Mouse (Mus musculus): ENCODE data around the gene Pagr1b.

The Pagr1b gene

GRCm38 (mm10) chr7:126996449-126996848 is 19.8 kb downstream of the Pagr1b start:
- DNase-seq (ENCODE audit: low spot score) = no peak

GRCm38 (mm10) chr7:126988816-126989215 is 27.5 kb downstream of the Pagr1b start:
- DNase-seq (ENCODE audit: low spot score) = no peak

- peak; percentile 34 for DNase-seq (ENCODE audit: low spot score)
Measured at GRCm38 (mm10) chr7:126986319-126986718, 30.0 kb downstream of the Pagr1b start.

- DNase-seq (ENCODE audit: low spot score) = no peak
Measured at GRCm38 (mm10) chr7:126984667-126985444, 31.4 kb downstream of the Pagr1b start.

- DNase-seq (ENCODE audit: low spot score) = no peak
Measured at GRCm38 (mm10) chr7:126983113-126983512, 33.2 kb downstream of the Pagr1b start.

GRCm38 (mm10) chr7:126982054-126982453 is 34.2 kb downstream of the Pagr1b start:
- no peak for DNase-seq (ENCODE audit: low spot score)

GRCm38 (mm10) chr7:126981601-126982000 is 34.7 kb downstream of the Pagr1b start:
- DNase-seq (ENCODE audit: low spot score) = no peak

GRCm38 (mm10) chr7:126978841-126979240 is 37.4 kb downstream of the Pagr1b start:
- DNase-seq (ENCODE audit: low spot score) = peak; percentile 46

GRCm38 (mm10) chr7:126976878-126977459 is 39.3 kb downstream of the Pagr1b start:
- no peak for DNase-seq (ENCODE audit: low spot score)

- DNase-seq (ENCODE audit: low spot score) = peak; percentile 93
Measured at GRCm38 (mm10) chr7:126975950-126976866, 40.1 kb downstream of the Pagr1b start, which contains the start of gene Cdiptos. TSS of gene Cdiptos (minus strand) at chr7:126976098.

- DNase-seq (ENCODE audit: low spot score) = no peak
Measured at GRCm38 (mm10) chr7:126975893-126975949, 40.6 kb downstream of the Pagr1b start, which contains the start of gene Cdipt. TSS of gene Cdipt (plus strand) at chr7:126975914.

- no peak for DNase-seq (ENCODE audit: low spot score)
Measured at GRCm38 (mm10) chr7:126975493-126975892, 40.8 kb downstream of the Pagr1b start.

- no peak for DNase-seq (ENCODE audit: low spot score)
Measured at GRCm38 (mm10) chr7:126967361-126967760, 48.9 kb downstream of the Pagr1b start.

- no peak for DNase-seq (ENCODE audit: low spot score)
Measured at GRCm38 (mm10) chr7:126965568-126965967, 50.7 kb downstream of the Pagr1b start.

- no peak for DNase-seq (ENCODE audit: low spot score)
Measured at GRCm38 (mm10) chr7:126963548-126964286, 52.6 kb downstream of the Pagr1b start.

- no peak for DNase-seq (ENCODE audit: low spot score)
Measured at GRCm38 (mm10) chr7:126961965-126962364, 54.3 kb downstream of the Pagr1b start.

- no peak for DNase-seq (ENCODE audit: low spot score)
Measured at GRCm38 (mm10) chr7:126961095-126961494, 55.2 kb downstream of the Pagr1b start.

- no peak for DNase-seq (ENCODE audit: low spot score)
Measured at GRCm38 (mm10) chr7:126959780-126960179, 56.5 kb downstream of the Pagr1b start.

GRCm38 (mm10) chr7:126955125-126955524 is 61.2 kb downstream of the Pagr1b start:
- DNase-seq (ENCODE audit: low spot score) = no peak

- no peak for DNase-seq (ENCODE audit: low spot score)
Measured at GRCm38 (mm10) chr7:126952646-126953045, 63.6 kb downstream of the Pagr1b start.

GRCm38 (mm10) chr7:126951741-126952140 is 64.5 kb downstream of the Pagr1b start:
- no peak for DNase-seq (ENCODE audit: low spot score)

Measured in T-cell, adult 2 months (primary cell).